Mouse (Mus musculus): ENCODE results near the gene Cdc37l1. TPM values are rescaled to one million over a fixed set of nuclear protein-coding genes. Genes with fewer than 3 reads are reported as not detected.

Cdc37l1 gene
- polyA plus RNA-seq, 1 experiment = 26.8 TPM

DNA sequence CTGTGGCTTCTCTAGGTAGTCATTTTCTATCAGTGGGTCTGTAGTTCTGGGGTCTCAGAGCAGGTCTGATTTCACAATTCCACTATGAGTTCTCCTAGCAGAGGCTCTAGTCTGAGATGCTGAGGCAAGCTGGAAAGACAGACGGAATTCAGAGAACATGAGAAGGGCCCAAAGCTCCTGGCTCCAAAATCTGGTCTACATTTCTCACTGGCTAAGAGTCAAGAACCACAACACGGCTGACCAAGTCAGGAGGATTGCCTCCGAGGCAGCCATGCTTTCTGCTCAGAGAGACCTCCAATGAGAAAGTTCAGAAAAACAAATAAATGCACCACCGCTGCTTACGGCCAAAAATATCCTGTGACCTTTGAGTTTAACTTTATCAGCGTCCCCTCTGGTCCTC is 64.4 kb downstream of the Cdc37l1 start:
- TF ChIP-seq POLR2A (IDR thresholded peaks at IDR 0.05; ENCODE audit: control insufficient read depth, low read depth, low read length) (no peak), CTCF (IDR thresholded peaks at IDR 0.05; ENCODE audit: control insufficient read depth, insufficient read depth, insufficient replicate concordance, low read depth, low read length) (no peak)
- no peak overlapping the region for H3K27ac ChIP-seq (ENCODE audit: control insufficient read depth, insufficient read depth, low read depth, low read length)
- no peak overlapping the region for H3K4me3 ChIP-seq (ENCODE audit: control insufficient read depth, low read depth, low read length)
- no peaks in the 10 kb centered on the region for H3K27me3 ChIP-seq (ENCODE audit: control insufficient read depth, insufficient read depth, low read length)
- H3K4me1 ChIP-seq (ENCODE audit: control insufficient read depth, insufficient read depth, low read length) = no peaks in the 10 kb centered on the region
- H3K36me3 ChIP-seq (ENCODE audit: control insufficient read depth, insufficient read depth, low read length) = no peaks in the 10 kb centered on the region

- no peaks in the 10 kb centered on the region for H3K36me3 ChIP-seq (ENCODE audit: control insufficient read depth, insufficient read depth, low read length)
- H3K27me3 ChIP-seq (ENCODE audit: control insufficient read depth, insufficient read depth, low read length) = no peaks in the 10 kb centered on the region
- TF ChIP-seq CTCF (IDR thresholded peaks at IDR 0.05; ENCODE audit: control insufficient read depth, insufficient read depth, insufficient replicate concordance, low read depth, low read length) = no peak
- TF ChIP-seq POLR2A (IDR thresholded peaks at IDR 0.05; ENCODE audit: control insufficient read depth, low read depth, low read length) = no peak
- H3K4me1 ChIP-seq (ENCODE audit: control insufficient read depth, insufficient read depth, low read length) = no peaks in the 10 kb centered on the region
- H3K4me3 ChIP-seq (ENCODE audit: control insufficient read depth, low read depth, low read length) = no peak overlapping the region
- no peak overlapping the region for H3K27ac ChIP-seq (ENCODE audit: control insufficient read depth, insufficient read depth, low read depth, low read length)
These were observed 65.3 kb downstream of the Cdc37l1 start for GRCm38 (mm10) chr19:29055469-29055868.

DNA sequence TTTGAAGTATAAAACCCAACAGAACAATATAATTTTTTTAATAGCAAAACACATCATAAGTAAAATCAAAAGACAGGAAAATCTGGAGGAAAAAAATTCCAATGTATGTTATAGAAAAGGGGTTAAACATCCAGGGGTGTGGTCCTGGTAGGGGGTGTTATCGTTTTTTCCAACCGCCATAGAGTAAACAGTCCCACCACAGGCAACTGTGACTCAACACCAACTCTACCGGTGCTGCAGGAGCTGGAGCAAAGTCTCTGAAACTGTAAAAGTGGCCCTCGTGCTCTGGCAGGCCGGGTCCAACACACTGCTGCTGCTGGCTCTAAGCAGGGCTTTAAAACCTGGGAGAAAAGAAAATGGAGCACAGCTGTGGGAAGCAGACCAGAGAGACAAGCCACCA is 68.6 kb downstream of the Cdc37l1 start:
- Histone ChIP-seq H3K4me3 (ENCODE audit: control insufficient read depth, low read depth, low read length) (no peak overlapping the region), H3K4me1 (ENCODE audit: control insufficient read depth, insufficient read depth, low read length) (no peaks in the 10 kb centered on the region), H3K27me3 (ENCODE audit: control insufficient read depth, insufficient read depth, low read length) (no peaks in the 10 kb centered on the region), H3K27ac (ENCODE audit: control insufficient read depth, insufficient read depth, low read depth, low read length) (no peak overlapping the region), H3K36me3 (ENCODE audit: control insufficient read depth, insufficient read depth, low read length) (no peaks in the 10 kb centered on the region)
- TF ChIP-seq POLR2A (IDR thresholded peaks at IDR 0.05; ENCODE audit: control insufficient read depth, low read depth, low read length) (no peak), CTCF (IDR thresholded peaks at IDR 0.05; ENCODE audit: control insufficient read depth, insufficient read depth, insufficient replicate concordance, low read depth, low read length) (no peak)

DNA sequence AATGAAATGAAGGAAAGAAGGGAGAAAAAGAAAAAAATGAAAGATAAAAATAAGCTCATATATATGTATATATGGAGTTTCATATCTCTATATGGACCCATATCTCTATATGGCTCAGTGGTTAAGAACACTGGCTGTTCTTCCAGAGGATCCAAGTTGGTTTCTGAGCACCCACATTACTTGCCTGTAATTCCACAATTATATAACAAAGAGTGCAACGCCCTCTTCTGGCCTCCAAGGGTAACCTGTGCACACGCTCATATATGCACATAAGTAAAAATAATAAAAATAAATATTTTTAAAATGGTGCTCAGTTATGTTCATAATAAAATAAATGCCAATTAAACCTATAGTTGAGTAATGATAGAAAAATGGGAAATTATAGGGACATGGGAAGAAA is 69.5 kb downstream of the Cdc37l1 start:
- no peak overlapping the region for H3K4me3 ChIP-seq (ENCODE audit: control insufficient read depth, low read depth, low read length)
- TF ChIP-seq CTCF (IDR thresholded peaks at IDR 0.05; ENCODE audit: control insufficient read depth, insufficient read depth, insufficient replicate concordance, low read depth, low read length) = no peak
- no peak for TF ChIP-seq POLR2A (IDR thresholded peaks at IDR 0.05; ENCODE audit: control insufficient read depth, low read depth, low read length)
- H3K4me1 ChIP-seq (ENCODE audit: control insufficient read depth, insufficient read depth, low read length) = peaks cover 4% of the 10 kb centered on the region

GRCm38 (mm10) chr19:29060299-29060698 is 70.1 kb downstream of the Cdc37l1 start:
- Histone ChIP-seq H3K36me3 (ENCODE audit: control insufficient read depth, insufficient read depth, low read length) (no peaks in the 10 kb centered on the region), H3K27ac (ENCODE audit: control insufficient read depth, insufficient read depth, low read depth, low read length) (no peak overlapping the region), H3K4me3 (ENCODE audit: control insufficient read depth, low read depth, low read length) (no peak overlapping the region), H3K4me1 (ENCODE audit: control insufficient read depth, insufficient read depth, low read length) (peaks cover 4% of the 10 kb centered on the region), H3K27me3 (ENCODE audit: control insufficient read depth, insufficient read depth, low read length) (no peaks in the 10 kb centered on the region)
- no peak for TF ChIP-seq POLR2A (IDR thresholded peaks at IDR 0.05; ENCODE audit: control insufficient read depth, low read depth, low read length)
- TF ChIP-seq CTCF (IDR thresholded peaks at IDR 0.05; ENCODE audit: control insufficient read depth, insufficient read depth, insufficient replicate concordance, low read depth, low read length) = no peak

More for the DNA sequence above, 69.5 kb downstream of the Cdc37l1 start:
- Histone ChIP-seq H3K36me3 (ENCODE audit: control insufficient read depth, insufficient read depth, low read length) (no peaks in the 10 kb centered on the region), H3K27ac (ENCODE audit: control insufficient read depth, insufficient read depth, low read depth, low read length) (no peak overlapping the region), H3K27me3 (ENCODE audit: control insufficient read depth, insufficient read depth, low read length) (no peaks in the 10 kb centered on the region)

GRCm38 (mm10) chr19:29063009-29063408 is 72.9 kb downstream of the Cdc37l1 start:
- TF ChIP-seq CTCF (IDR thresholded peaks at IDR 0.05; ENCODE audit: control insufficient read depth, insufficient read depth, insufficient replicate concordance, low read depth, low read length) (no peak), POLR2A (IDR thresholded peaks at IDR 0.05; ENCODE audit: control insufficient read depth, low read depth, low read length) (no peak)
- no peak overlapping the region for H3K4me3 ChIP-seq (ENCODE audit: control insufficient read depth, low read depth, low read length)
- no peaks in the 10 kb centered on the region for H3K36me3 ChIP-seq (ENCODE audit: control insufficient read depth, insufficient read depth, low read length)
- H3K27me3 ChIP-seq (ENCODE audit: control insufficient read depth, insufficient read depth, low read length) = no peaks in the 10 kb centered on the region
- H3K27ac ChIP-seq (ENCODE audit: control insufficient read depth, insufficient read depth, low read depth, low read length) = no peak overlapping the region
- peaks cover 11% of the 10 kb centered on the region for H3K4me1 ChIP-seq (ENCODE audit: control insufficient read depth, insufficient read depth, low read length)

DNA sequence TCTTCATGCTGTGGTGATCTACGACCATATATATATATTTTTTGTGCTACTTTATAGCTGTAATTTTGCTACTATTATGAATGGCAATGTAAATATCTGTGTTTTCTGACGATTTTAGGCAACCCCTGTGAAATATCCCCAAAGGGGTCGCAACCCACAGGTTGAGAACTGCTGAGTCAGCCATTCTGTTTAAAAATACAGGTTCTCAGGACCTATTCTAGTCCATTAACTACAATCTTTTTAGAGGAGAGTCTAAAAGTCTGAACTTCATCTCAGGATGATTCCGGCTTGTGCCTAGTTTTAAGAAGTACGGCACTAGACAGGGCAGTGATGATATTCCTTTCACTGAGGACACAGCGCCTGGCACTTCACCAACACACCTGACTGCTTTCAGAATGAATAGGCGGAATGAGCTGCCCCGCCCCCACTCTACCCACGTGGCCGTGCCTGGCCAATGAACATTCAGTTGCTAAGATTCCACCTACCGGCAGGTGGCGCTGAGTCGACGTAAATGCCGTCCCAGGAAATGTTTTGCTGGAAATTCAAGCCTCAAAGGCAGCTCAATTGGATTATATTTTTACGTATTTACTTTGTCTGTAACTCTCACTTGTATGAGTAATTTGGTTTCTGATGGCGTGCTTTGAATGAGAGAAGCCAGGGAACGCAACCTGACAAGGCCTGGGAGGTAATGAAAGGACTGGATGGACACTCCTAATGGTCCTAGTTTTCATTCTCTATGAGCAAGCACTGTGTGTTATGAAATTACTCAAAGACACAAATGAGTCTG is 73.6 kb downstream of the Cdc37l1 start:
- Histone ChIP-seq H3K27ac (ENCODE audit: control insufficient read depth, insufficient read depth, low read depth, low read length) (peak overlapping the region; percentile 75), H3K4me3 (ENCODE audit: control insufficient read depth, low read depth, low read length) (peak overlapping the region; percentile 68; the same call in 1 of the 2 replicates), H3K27me3 (ENCODE audit: control insufficient read depth, insufficient read depth, low read length) (no peaks in the 10 kb centered on the region), H3K4me1 (ENCODE audit: control insufficient read depth, insufficient read depth, low read length) (peaks cover 11% of the 10 kb centered on the region), H3K36me3 (ENCODE audit: control insufficient read depth, insufficient read depth, low read length) (no peaks in the 10 kb centered on the region)
- TF ChIP-seq POLR2A (IDR thresholded peaks at IDR 0.05; ENCODE audit: control insufficient read depth, low read depth, low read length) (0 out of 2 replicates have a peak, but pooled peaks have one; percentile 31), CTCF (IDR thresholded peaks at IDR 0.05; ENCODE audit: control insufficient read depth, insufficient read depth, insufficient replicate concordance, low read depth, low read length) (peak; percentile 99)
